Mouse (Mus musculus) ovary, adult 18-20 months (tissue): Measurements from ENCODE around the gene Cnnm2.
A peak's percentile ranks its signal among the peaks of the same experiment; 100 is the strongest.

ENCODE experiments used
- DNase-seq: peaks from one replicate; pipeline ENCODE4 v3.0.0; 2022; ENCODE audit warnings: low spot score, mixed read lengths

Cnnm2 gene

GRCm38 (mm10) chr19:46886826-46887225 is 125.4 kb downstream of the Cnnm2 start:
- no peak for DNase-seq

DNA sequence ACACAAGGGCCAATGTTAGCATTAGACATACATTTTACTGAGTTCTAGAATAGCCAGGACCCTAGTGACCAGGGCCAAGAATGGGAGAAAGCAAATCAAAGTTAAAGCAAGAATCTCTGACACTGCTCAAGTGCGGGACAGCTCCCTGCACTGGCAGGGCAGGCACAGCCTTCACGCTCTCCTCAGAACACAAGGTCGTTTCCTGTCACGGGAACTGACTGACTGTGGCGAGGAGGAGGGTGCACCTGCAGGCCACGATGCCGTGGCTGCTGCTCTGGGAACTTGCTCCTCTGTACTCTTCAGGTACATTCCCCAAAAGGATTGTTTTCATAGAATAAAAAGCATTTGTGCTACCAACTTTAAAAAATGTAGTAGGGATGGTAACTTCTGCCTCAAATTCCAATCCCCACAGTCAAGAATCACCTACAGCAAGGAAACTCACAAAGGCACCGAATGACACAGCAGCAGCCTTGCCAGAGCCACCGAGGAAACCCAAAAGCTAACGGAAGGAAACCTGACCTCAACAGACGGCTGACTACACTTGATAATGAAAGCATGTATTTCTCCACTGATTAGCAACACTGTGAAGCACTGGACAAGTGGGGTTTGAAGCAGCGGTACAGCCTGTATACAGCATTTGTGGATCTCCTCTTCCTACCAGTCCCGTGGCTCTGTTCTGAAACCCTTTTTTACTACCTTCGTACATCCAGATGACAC is 126.6 kb downstream of the Cnnm2 start:
- DNase-seq = no peak

DNA sequence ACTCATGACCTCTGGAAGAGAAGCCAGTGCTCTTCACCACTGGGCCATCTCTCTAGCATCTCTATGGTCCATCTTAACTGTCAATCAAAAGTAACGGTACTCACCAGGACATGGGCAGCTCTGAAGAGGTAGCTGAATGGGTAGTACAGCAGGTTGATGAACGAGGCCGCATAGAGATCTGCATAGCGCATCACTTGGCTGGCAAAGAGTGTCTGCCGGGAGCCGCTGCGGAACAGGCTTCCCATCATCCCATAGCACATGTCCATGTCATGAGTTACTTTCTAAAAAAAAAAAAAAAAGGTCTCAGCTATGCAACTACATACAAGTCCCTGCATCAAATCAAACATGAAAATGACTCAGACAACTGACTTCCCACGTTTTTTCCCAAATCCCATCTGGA is 128.3 kb downstream of the Cnnm2 start:
- DNase-seq = no peak

DNA sequence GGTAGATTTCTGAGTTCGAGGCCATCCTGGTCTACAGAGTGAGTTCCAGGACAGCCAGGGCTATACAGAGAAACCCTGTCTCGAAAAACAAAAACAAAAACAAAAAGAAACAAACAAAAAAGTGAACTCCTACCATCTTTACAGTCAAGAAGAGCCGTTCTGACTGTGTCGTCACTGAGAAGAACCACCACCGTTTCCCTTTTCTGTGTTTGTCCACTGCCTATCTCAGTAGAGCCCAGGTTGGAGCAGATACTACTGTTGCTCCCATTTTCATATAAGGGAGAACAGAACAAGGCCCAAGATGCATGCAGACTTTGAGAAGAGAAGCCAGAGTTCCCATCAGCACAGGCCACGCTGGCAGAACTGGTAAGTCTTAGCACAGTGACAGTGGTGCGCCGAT is 129.3 kb downstream of the Cnnm2 start:
- DNase-seq = no peak

GRCm38 (mm10) chr19:46892856-46893255 is 131.5 kb downstream of the Cnnm2 start:
- no peak for DNase-seq

DNA sequence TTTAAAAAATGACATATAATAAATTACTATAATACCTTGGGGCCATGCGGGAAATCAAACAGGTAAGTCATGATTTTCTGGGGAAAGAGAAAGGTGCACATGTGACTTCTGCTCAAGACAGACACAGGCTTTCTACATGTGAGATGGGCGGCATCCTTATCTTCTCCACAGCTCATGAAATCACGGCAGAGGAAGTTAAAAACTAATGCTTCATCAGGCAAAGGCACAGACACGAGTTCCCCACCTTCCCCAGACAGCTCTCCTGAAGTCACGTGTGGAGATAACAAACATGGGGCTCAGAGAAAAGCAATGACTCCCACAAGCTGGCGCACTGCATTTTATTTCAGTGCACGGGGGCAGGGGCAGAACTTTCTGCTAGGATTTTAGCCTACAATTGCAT is 132.1 kb downstream of the Cnnm2 start:
- no peak for DNase-seq

DNA sequence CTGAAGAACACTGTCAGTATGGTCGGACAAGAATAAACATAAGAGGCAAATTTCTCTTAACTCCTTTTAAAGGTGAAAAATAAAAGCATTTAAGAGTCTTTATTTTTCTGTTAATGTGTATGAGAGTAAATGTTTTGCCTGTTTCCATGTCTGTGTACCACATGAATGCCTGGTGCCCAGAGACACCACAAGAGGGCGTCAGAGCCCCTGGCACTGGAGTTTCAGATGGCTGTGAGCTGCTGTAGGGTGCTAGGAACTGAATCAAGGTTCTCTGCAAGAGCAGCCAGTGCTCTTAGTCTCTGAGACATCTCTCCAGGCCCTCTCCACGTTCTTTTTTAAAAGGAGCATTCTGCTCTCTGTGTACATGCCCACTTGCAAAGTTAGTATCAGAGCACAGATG is 135.7 kb downstream of the Cnnm2 start:
- no peak for DNase-seq

DNA sequence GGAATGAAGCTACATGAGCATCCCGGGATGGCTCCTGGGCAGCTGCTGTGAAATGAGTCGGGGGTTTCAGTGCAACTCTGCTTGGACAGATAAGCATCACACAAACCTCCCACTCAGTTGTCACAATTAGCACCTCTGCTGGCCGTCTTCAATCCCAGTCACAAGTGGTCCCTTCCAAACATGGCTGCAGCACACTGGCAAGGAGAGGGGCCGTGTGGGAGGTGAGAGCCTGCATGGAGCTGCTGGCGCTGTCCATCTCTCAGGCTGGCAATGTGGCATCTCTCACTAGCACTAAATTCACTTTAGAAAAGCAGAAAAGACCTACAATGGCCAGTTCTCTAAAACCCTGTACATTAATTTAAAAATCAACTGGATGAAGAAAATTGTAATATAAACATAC is 136.8 kb downstream of the Cnnm2 start:
- DNase-seq = no peak

DNA sequence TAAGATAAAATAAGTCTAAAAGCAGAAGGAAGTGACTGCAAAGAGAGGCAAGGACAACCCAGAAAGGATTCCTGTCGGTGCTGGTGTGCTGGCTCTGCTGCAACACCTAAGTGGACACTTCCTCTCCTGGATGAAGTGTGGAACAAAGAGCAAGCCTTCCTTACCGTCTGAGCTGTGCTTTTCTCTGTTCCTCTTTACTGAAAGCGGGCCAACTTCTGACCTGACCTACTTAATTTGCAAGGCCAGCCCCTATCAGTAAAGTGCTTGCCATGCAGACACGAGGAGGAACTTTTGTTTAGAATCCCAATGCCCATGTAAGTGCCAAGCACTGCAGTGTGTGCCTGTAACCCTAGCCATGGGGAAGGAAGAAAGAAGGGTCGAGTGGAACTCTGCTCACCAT is 137.9 kb downstream of the Cnnm2 start:
- peak; percentile 53 for DNase-seq

DNA sequence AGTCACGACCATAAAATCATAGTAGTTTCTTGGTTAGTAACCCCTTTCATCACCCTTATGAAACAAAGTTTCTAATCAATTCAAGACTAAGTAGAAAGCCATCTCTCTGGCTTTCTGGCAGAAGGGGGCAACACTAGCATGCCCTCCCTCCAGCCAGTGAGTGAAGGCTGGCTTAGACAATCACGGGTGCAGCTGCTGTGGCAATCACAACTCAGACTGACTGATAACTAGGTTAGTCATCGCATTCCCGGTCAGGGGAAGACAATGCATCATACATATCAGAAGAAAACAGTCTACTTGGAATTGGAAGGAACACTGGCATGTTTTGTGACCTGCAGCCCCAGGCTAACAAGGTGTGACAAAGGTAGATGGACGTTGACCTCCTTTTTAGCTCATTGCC is 138.5 kb downstream of the Cnnm2 start:
- DNase-seq = no peak

- DNase-seq = no peak
Measured at GRCm38 (mm10) chr19:46900786-46901185, 139.4 kb downstream of the Cnnm2 start.

- DNase-seq = no peak
Measured at GRCm38 (mm10) chr19:46901323-46901722, 139.9 kb downstream of the Cnnm2 start.

GRCm38 (mm10) chr19:46903379-46903778 is 142.0 kb downstream of the Cnnm2 start:
- no peak for DNase-seq

DNA sequence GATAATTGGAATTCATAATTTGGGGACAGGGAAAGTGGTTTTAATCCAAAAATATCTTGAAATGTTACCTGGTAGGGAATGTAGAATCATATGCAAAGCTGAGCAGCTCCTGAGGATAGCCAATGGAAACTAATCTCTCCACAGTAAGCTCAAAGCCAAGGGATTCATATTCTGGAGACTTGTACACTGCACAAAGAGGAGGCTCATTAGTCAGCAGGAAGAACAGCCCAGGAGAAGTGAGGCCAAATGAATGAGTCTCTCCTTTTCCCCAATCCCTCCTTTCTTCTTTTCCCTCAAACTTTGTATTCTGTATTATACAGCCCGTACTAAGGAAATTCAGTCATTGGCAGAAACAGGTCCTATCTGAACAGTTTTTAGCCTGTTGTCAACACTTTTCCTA is 143.5 kb downstream of the Cnnm2 start:
- no peak for DNase-seq

DNA sequence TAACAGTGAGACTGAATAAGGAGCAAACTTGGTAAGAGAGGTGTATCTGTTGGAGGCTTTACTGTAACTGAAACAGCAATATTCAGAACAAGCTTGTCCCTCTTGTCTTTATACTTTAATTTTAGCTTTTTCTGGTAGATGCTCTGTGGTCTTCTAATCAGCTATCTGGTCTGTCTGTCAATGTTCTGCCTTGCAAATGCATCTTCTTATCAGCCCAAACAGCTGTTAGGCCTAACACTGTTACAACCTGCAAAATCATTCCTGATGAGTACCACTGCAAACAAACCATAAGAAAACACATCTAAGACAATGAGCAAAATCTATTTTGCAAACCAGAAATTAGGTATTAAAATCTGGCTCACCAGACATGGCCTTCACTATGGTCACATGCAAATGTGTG is 144.0 kb downstream of the Cnnm2 start:
- no peak for DNase-seq

GRCm38 (mm10) chr19:46905971-46906370 is 144.6 kb downstream of the Cnnm2 start:
- no peak for DNase-seq

- DNase-seq = no peak
Measured at GRCm38 (mm10) chr19:46908207-46908606, 146.8 kb downstream of the Cnnm2 start.

DNA sequence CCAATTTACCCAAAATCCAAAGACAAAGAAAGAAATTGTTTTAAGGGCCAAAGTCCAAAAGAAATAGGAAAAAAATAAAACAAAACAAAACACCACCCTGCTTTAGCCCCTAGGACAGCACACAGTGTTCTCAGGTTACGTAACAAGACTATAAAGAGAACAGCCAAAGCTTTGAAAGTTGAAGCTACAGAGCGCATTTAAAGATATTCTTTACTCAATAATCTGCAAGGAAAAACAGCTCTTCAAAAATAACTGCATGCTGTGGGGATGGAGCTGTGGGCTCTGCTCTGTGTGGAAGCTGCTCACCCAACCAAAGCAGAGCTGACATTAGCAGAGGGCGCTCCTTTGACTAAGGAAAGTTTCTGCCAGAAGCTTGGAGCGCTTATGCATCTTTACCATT is 147.6 kb downstream of the Cnnm2 start:
- DNase-seq = no peak

DNA sequence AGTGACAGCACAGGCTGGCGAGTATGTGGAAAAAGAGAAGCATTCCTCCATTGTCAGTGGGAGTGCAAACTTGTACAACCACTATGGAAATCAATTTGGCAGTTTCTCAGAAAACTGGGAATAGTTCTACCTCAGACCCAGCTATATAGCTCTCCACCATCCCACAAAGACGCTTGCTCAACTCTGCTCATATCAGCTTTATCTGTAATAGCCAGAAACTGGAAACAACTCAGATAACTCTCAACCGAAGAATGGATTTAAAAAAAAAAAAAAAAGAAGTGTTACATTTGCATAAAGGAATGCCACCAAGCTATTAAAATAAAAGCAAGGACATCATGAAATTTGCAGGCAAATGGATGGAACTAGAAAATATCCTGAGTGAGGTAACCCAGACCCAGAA is 150.1 kb downstream of the Cnnm2 start:
- DNase-seq = no peak

DNA sequence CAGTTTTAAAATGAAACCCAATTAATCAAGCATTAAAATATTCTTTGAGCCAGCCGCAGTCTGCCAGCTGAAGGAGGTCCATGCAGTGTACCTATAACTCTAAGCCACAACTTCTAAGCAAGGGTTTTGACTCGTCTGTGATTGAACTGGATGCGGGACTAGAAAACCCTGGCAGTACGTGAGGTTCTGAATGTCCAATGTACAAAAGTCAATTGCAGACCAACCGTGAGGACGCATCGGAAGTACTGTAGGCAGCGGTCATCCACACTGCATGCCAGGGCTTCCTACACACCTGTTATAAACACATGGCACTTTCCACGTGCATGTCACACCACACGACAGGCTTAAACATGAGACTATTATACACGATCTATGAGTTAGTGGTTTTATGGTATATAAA is 152.2 kb downstream of the Cnnm2 start:
- no peak for DNase-seq

GRCm38 (mm10) chr19:46915406-46916080 is 154.1 kb downstream of the Cnnm2 start:
- DNase-seq = no peak

DNA sequence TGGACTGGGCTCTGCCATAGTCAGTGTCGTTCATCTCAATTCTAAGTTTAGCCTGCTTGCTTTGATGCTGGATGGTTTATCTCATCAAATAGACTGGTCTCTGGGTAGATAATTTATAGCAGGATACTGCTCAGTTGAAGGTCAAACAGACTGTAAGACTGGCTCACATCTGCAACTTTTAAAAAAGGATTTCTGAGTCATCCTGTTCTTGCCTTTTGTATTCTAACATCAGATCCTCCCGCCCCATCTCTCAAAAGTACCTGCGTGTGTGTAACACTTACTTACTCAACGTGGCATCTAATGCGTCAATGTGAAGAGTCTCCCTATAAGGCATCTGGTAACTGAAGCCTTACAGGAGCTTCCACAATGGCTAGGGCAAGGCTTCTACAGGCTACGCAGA is 159.2 kb downstream of the Cnnm2 start:
- DNase-seq = no peak

GRCm38 (mm10) chr19:46926357-46926756 is 165.0 kb downstream of the Cnnm2 start:
- DNase-seq = no peak

- no peak for DNase-seq
Measured at GRCm38 (mm10) chr19:46926951-46927350, 165.6 kb downstream of the Cnnm2 start.
